7 mouse cellular contexts compared by ENCODE assay signal in genomic region chr1:128243996-128244726, GRCm38 (mm10). TPM values are rescaled to one million over a fixed set of nuclear protein-coding genes. Genes with fewer than 3 reads are reported as not detected.
DNase-seq lines count a peak whose midpoint lies in the region; ATAC-seq lines count a peak whose summit lies in the region.

No protein-coding gene starts in this region.

- WGBS in embryonic facial prominence, embryonic 11.5 days: under 1% methylated on average over 71 of the region's 71 CpGs
- WGBS in limb, embryonic 10.5 days: under 1% methylated on average over 71 of the region's 71 CpGs
- under 1% methylated on average over 71 of the region's 71 CpGs for WGBS in midbrain, embryonic 13.5 days

- H3K4me2 ChIP-seq in embryonic facial prominence, embryonic 11.5 days (ENCODE audit: low read depth, low read length): peak overlapping the region; percentile 93
- peak overlapping the region; percentile 94 for H3K4me2 ChIP-seq in midbrain, embryonic 13.5 days (replicated peaks)

- H3K27me3 ChIP-seq in embryonic facial prominence, embryonic 11.5 days (ENCODE audit: control insufficient read depth, insufficient read depth, low read length): no peaks in the 10 kb centered on the region
- H3K27me3 ChIP-seq in limb, embryonic 10.5 days (ENCODE audit: low read depth, poor library complexity, severe bottlenecking): no peaks in the 10 kb centered on the region
- no peaks in the 10 kb centered on the region for H3K27me3 ChIP-seq in midbrain, embryonic 13.5 days

- H3K36me3 ChIP-seq in embryonic facial prominence, embryonic 11.5 days (replicated peaks; ENCODE audit: control insufficient read depth, insufficient read depth, low read depth, low read length): no peaks in the 10 kb centered on the region
- H3K36me3 ChIP-seq in limb, embryonic 10.5 days: peaks cover 9% of the 10 kb centered on the region
- H3K36me3 ChIP-seq in midbrain, embryonic 13.5 days: peaks cover under 1% of the 10 kb centered on the region; the same call in 1 of the 2 replicates

- H3K27ac ChIP-seq in embryonic facial prominence, embryonic 11.5 days (replicated peaks; ENCODE audit: low read depth, low read length): peak overlapping the region; percentile 70
- H3K27ac ChIP-seq in limb, embryonic 10.5 days: peak overlapping the region; percentile 96
- H3K27ac ChIP-seq in midbrain, embryonic 13.5 days: peak overlapping the region; percentile 92

- peak overlapping the region; percentile 78 for H3K4me3 ChIP-seq in embryonic facial prominence, embryonic 11.5 days (ENCODE audit: low read depth, low read length)
- H3K4me3 ChIP-seq in limb, embryonic 10.5 days: peak overlapping the region; percentile 87
- peak overlapping the region; percentile 74 for H3K4me3 ChIP-seq in midbrain, embryonic 13.5 days (replicated peaks)

- peak overlapping the region; percentile 79 for H3K9ac ChIP-seq in embryonic facial prominence, embryonic 11.5 days (replicated peaks; ENCODE audit: low read length)
- H3K9ac ChIP-seq in midbrain, embryonic 13.5 days (replicated peaks): peak overlapping the region; percentile 87

- peak; percentile 98 for DNase-seq in adrenal gland, postnatal 14 days
- peak; percentile 99 for DNase-seq in embryonic facial prominence, embryonic 11.5 days (ENCODE audit: low spot score)
- peak; percentile 98 for DNase-seq in kidney, adult 11 months
- peak; percentile 99 for DNase-seq in limb, embryonic 10.5 days (ENCODE audit: low spot score)
- DNase-seq in spleen, adult 12 weeks (ENCODE audit: low spot score): peak; percentile 85

- ATAC-seq in embryonic facial prominence, embryonic 11.5 days (replicated peaks; ENCODE audit: insufficient number of reproducible peaks, low FRiP score, low TSS enrichment, low read depth): peak; percentile 90
- peak; percentile 91 for ATAC-seq in granulocyte monocyte progenitor cell, adult 5-6 weeks (replicated peaks; ENCODE audit: poor library complexity, severe bottlenecking)
- ATAC-seq in midbrain, embryonic 13.5 days: peak; percentile 95

- H3K9me3 ChIP-seq in embryonic facial prominence, embryonic 11.5 days (replicated peaks; ENCODE audit: control insufficient read depth, low read length): no peaks in the 10 kb centered on the region
- no peaks in the 10 kb centered on the region for H3K9me3 ChIP-seq in limb, embryonic 10.5 days (replicated peaks)
- H3K9me3 ChIP-seq in midbrain, embryonic 13.5 days: no peaks in the 10 kb centered on the region

- H3K4me1 ChIP-seq in embryonic facial prominence, embryonic 11.5 days (ENCODE audit: control insufficient read depth, insufficient read depth, low read length): no peaks in the 10 kb centered on the region
- peaks cover 6% of the 10 kb centered on the region; the same call in 1 of the 2 replicates for H3K4me1 ChIP-seq in limb, embryonic 10.5 days
- peaks cover 23% of the 10 kb centered on the region for H3K4me1 ChIP-seq in midbrain, embryonic 13.5 days (replicated peaks)

RNA-seq across cellular contexts. Expression of gene Ubxn4, which starts 0.4 kb away (rescaled TPM):
- 62.2 and 62.9 TPM in 2 replicates for total RNA-seq in adrenal gland, postnatal 14 days (2021)
- 58.1 and 59.4 TPM in 2 replicates for polyA plus RNA-seq in embryonic facial prominence, embryonic 11.5 days (2014; fragmentation: Nextera tagmentation; extraction: Ambion mirVana)
- 52.0 and 60.8 TPM in 2 replicates for total RNA-seq in granulocyte monocyte progenitor cell, adult 5-6 weeks (2014; fragmentation: Nextera tagmentation)
- total RNA-seq in granulocyte monocyte progenitor cell, adult 5-6 weeks (2017): 80.2 and 110 TPM in 2 replicates
- polyA plus RNA-seq in limb, embryonic 10.5 days (2016; fragmentation: Nextera tagmentation; extraction: Ambion mirVana): 46.0 and 55.2 TPM in 2 replicates
- 84.1 and 84.6 TPM in 2 replicates for polyA plus RNA-seq in midbrain, embryonic 13.5 days (2015; fragmentation: Nextera tagmentation; extraction: Ambion mirVana)

Comparison
In these comparisons a context has a peak if more than half of its experiments do, and no peak if none do; other contexts are left out.
1. Peak in every context shown above with its lines: DNase-seq, ATAC-seq, H3K4me3 ChIP-seq and H3K27ac ChIP-seq.